Mouse (Mus musculus) liver, embryonic 14.5 days (tissue): ENCODE data around the gene Cul7. TPM values are rescaled to one million over a fixed set of nuclear protein-coding genes. Genes with fewer than 3 reads are reported as not detected.
A peak's percentile ranks its signal among the peaks of the same experiment; 100 is the strongest.

Experiments used
- ATAC-seq: fragments of 200-750 bp; cut with Nextera tagmentation; 2 replicates; pipeline ENCODE4 v1.8.0; 2017; ENCODE audit warnings: moderate number of reproducible peaks, mild to moderate bottlenecking, moderate library complexity; ENCODE audit not compliant: insufficient read depth
- DNase-seq, 3 experiments: peaks; one replicate each; pipeline ENCODE4 v3.0.0-alpha.2; 2012 to 2013; ENCODE audit warnings: low read depth in 3 of 3, low spot score in 3 of 3
- H3K27ac ChIP-seq: fragments of 300-500 bp; sonication (generic); 2 replicates; pipeline ENCODE4 v1.5.1; 2014; ENCODE audit warnings: moderate library complexity, mild to moderate bottlenecking, control low read depth, inconsistent platforms
- H3K27me3 ChIP-seq: fragments of 300-500 bp; sonication (generic); 2 replicates; pipeline ENCODE4 v1.6.1; 2014; ENCODE audit warnings: mild to moderate bottlenecking, low read length, moderate library complexity; ENCODE audit not compliant: control insufficient read depth, insufficient read depth
- H3K36me3 ChIP-seq: fragments of 300-500 bp; sonication (generic); replicated peaks from 2 replicates; pipeline ENCODE4 v1.6.1; 2014; ENCODE audit warnings: low read depth; ENCODE audit not compliant: control insufficient read depth, insufficient read depth
- H3K4me1 ChIP-seq, 2 experiments: fragments of 200-500 bp in 1 of 2; fragments of 300-500 bp in 1 of 2; sonication (generic) in 1 of 2; replicated peaks; 2 replicates each; pipeline ENCODE4 v1.6.1; 2012 to 2014; ENCODE audit warnings: antibody characterized with exemption in 1 of 2, inconsistent platforms in 1 of 2, low read length in 1 of 2; ENCODE audit not compliant: control insufficient read depth in 2 of 2, insufficient read depth in 2 of 2
- H3K4me2 ChIP-seq: fragments of 300-500 bp; sonication (generic); 2 replicates; pipeline ENCODE4 v1.6.1; 2014; ENCODE audit warnings: low read depth, mild to moderate bottlenecking, control low read depth, moderate library complexity
- H3K4me3 ChIP-seq, 2 experiments: fragments of 200-500 bp in 1 of 2; fragments of 300-500 bp in 1 of 2; sonication (generic) in 1 of 2; 2 replicates each; pipeline ENCODE4 v1.5.1; 2012 to 2014; ENCODE audit warnings: low read depth in 2 of 2, low read length in 2 of 2, mild to moderate bottlenecking in 2 of 2, control low read depth in 1 of 2, inconsistent platforms in 1 of 2, moderate library complexity in 1 of 2; ENCODE audit not compliant: insufficient read depth in 1 of 2
- H3K9ac ChIP-seq: fragments of 300-500 bp; sonication (generic); replicated peaks from 2 replicates; pipeline ENCODE4 v1.6.1; 2014; ENCODE audit warnings: mild to moderate bottlenecking, control low read depth, moderate library complexity
- H3K9me3 ChIP-seq: fragments of 300-500 bp; sonication (generic); 2 replicates; pipeline ENCODE4 v1.6.1; 2016; ENCODE audit warnings: low read length, mixed read lengths; ENCODE audit not compliant: control insufficient read depth
- CTCF ChIP-seq: IDR thresholded peaks from 2 replicates; pipeline ENCODE4 v1.5.1; 2016; ENCODE audit warnings: antibody characterized with exemption, low read depth, control low read depth
- EP300 ChIP-seq: IDR thresholded peaks from 2 replicates; pipeline ENCODE4 v1.6.1; 2016; ENCODE audit warnings: antibody characterized with exemption, low read depth
- WGBS: fragments of 180-500 bp; shearing (Covaris S2); extraction: QIAGEN DNeasy Blood & Tissue Kit; methylation state at CpG from one replicate; pipeline ENCODE4 v1.1.7; 2014; ENCODE audit not compliant: insufficient replicate concordance; 5-methylcytosine and 5-hydroxymethylcytosine counted together
- polyA plus RNA-seq, 2 experiments: library from polyadenylated mRNA; depleted of rRNA in 1 of 2; stranded (reverse) in 1 of 2; unstranded in 1 of 2; fragments of >200 nt; fragmentation: Nextera tagmentation in 1 of 2; extraction: Ambion mirVana in 1 of 2; gene quantifications; 2 replicates each; pipeline versions ENCODE4 v1.2.1 to v1.2.3; 2012 to 2014

Gene Cul7
- polyA plus RNA-seq, 2 experiments, result 8.3 to 14.9 TPM

DNA sequence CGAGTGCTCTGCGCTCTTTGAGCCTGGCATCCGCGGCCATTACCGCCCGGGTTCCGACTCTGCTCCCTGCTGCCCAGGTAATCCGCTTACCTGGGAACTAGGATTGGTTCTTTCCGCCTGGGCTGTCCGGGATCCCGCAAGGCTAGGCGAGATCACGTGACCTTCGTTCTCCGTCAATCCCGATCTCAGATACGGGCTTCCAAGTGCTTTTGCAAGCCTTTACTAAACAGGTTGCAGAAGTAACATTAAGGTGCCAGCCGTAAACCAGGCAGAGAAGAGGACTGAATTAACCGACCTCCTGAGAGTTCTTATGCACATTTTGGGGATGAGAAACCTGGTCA is 3.8 kb upstream of the Cul7 start:
- Histone ChIP-seq H3K36me3 (no peaks in the 10 kb centered on the region; the same call in 1 of the 2 replicates), H3K27ac (peak overlapping the region; percentile 35), H3K4me3 (peak overlapping the region; percentile 88 to 95), H3K4me1 (peaks cover 17 to 27% of the 10 kb centered on the region in 2 experiments), H3K9ac (peak overlapping the region; percentile 71), H3K27me3 (no peaks in the 10 kb centered on the region), H3K9me3 (no peaks in the 10 kb centered on the region), H3K4me2 (peak overlapping the region; percentile 99)
- DNase-seq (no peak), ATAC-seq (peak; percentile 45; the same call in 1 of the 2 replicates)
- TF ChIP-seq CTCF, result no peak
- TF ChIP-seq EP300, result no peak
- WGBS, result under 1% methylated on average over 19 of the region's 19 CpGs

DNA sequence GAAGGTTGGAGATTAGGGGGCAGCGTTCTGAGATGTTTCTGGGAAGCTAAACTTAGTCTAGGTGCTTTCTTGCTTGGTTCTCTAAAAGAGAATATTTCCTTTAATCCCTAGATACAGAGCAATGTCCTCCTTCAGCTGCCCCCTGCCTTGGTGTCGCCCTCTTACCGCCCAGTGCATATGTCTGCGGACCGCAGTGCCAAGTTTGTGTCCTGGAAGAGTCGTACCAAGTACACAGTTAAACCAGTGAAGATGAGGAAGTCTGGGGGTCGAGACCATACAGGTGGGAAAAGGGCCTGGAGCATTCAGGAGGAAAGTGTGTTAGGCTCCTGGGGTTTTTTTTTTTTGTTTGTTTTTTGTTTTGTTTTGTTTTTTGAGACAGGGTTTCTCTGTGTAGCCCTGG is 2.9 kb upstream of the Cul7 start:
- TF ChIP-seq EP300, result no peak
- TF ChIP-seq CTCF, result no peak
- peaks cover 22 to 33% of the 10 kb centered on the region in 2 experiments for H3K4me1 ChIP-seq
- H3K4me3 ChIP-seq, result peak overlapping the region in 1 of 2 experiments; percentile 88; a peak in 2 of 4 replicates
- 78% methylated on average over 7 of the region's 7 CpGs for WGBS
- H3K27ac ChIP-seq, result no peak overlapping the region
- no peaks in the 10 kb centered on the region for H3K9me3 ChIP-seq
- peak overlapping the region; percentile 99 for H3K4me2 ChIP-seq
- no peaks in the 10 kb centered on the region for H3K27me3 ChIP-seq
- H3K9ac ChIP-seq, result no peak overlapping the region
- ATAC-seq (no peak), DNase-seq (no peak)
- no peaks in the 10 kb centered on the region; the same call in 1 of the 2 replicates for H3K36me3 ChIP-seq

DNA sequence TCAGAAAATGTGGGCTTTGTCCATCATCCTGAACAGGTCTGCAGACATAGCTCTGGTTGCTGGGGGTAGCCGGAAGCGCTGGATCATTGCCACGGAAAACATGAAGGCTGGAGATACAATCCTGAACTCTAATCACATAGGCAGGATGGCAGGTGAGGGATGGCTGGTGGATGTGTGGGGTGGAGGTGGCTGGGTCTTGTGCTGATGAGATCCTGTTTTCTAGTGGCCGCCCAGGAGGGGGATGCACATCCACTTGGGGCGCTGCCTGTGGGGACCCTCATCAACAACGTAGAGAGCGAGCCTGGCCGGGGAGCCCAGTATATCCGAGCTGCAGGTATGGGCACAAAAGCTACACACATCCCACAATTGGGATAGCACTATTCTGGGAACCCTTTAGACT is 1.7 kb upstream of the Cul7 start:
- H3K4me3 ChIP-seq, result no peak overlapping the region
- no peak overlapping the region for H3K27ac ChIP-seq
- H3K4me2 ChIP-seq, result no peak overlapping the region
- DNase-seq, result no peak
- H3K27me3 ChIP-seq, result no peaks in the 10 kb centered on the region
- H3K4me1 ChIP-seq, result peaks cover 22 to 33% of the 10 kb centered on the region in 2 experiments
- no peaks in the 10 kb centered on the region for H3K9me3 ChIP-seq
- H3K9ac ChIP-seq, result no peak overlapping the region
- no peak for ATAC-seq
- TF ChIP-seq EP300 (no peak), CTCF (no peak)
- no peaks in the 10 kb centered on the region; the same call in 1 of the 2 replicates for H3K36me3 ChIP-seq
- 87% methylated on average over 9 of the region's 9 CpGs for WGBS

DNA sequence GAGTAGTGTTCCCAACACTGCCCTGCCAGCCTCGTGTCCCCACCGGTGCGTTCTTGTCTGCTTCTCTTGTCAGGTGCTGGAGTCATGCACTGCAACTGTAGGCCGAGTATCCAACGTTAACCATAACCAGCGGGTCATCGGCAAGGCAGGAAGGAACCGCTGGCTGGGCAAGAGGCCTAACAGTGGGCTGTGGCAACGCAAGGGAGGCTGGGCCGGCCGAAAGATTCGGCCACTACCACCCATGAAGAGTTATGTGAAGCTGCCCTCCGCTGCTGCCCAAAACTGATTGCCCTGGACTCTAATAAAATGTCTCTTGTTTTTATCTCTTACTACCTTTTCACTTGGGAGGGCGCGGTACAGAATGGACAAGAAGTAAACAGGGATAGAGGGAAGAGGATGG is 326 bp upstream of the Cul7 start:
- TF ChIP-seq CTCF (no peak), EP300 (no peak)
- no peaks in the 10 kb centered on the region; the same call in none of the 2 replicates for H3K36me3 ChIP-seq

DNA sequence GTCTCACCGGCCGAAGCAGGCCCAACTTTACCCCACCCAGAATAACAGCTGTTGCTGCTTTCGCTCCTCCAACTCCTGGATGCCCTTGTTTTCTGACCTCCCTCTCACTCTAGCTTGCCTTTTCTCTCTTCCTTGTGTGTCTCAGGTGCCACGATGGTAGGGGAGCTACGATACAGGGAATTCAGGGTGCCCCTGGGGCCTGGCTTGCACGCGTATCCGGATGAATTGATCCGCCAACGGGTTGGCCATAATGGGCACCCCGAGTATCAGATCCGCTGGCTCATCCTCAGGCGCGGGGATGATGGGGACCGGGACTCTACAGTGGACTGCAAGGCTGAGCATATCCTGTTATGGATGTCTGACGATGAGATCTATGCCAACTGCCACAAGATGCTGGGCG is 1.2 kb downstream of the Cul7 start:
- Histone ChIP-seq H3K4me1 (peaks cover 17 to 26% of the 10 kb centered on the region in 2 experiments), H3K9ac (peak overlapping the region; percentile 62), H3K27ac (no peak overlapping the region; the same call in 1 of the 2 replicates), H3K27me3 (no peaks in the 10 kb centered on the region), H3K4me3 (peak overlapping the region; percentile 55 to 63), H3K4me2 (peak overlapping the region; percentile 90), H3K9me3 (no peaks in the 10 kb centered on the region), H3K36me3 (no peaks in the 10 kb centered on the region; the same call in none of the 2 replicates)
- ATAC-seq (no peak), DNase-seq (no peak)
- 71% methylated on average over 17 of the region's 17 CpGs for WGBS
- no peak for TF ChIP-seq CTCF
- no peak for TF ChIP-seq EP300

More for the DNA sequence above, 326 bp upstream of the Cul7 start:
- H3K4me3 ChIP-seq, result peak overlapping the region; percentile 55 to 63
- peak overlapping the region; percentile 90 for H3K4me2 ChIP-seq
- H3K4me1 ChIP-seq, result peaks cover 22 to 31% of the 10 kb centered on the region in 2 experiments
- peak overlapping the region; percentile 23 for H3K27ac ChIP-seq
- DNase-seq, result no peak
- peak overlapping the region; percentile 62 for H3K9ac ChIP-seq
- no peaks in the 10 kb centered on the region for H3K9me3 ChIP-seq
- no peaks in the 10 kb centered on the region for H3K27me3 ChIP-seq
- no peak for ATAC-seq
- WGBS, result 28% methylated on average over 15 of the region's 15 CpGs
